Mouse (Mus musculus): ENCODE data around the gene A730071L15Rik. TPM values are rescaled to one million over a fixed set of nuclear protein-coding genes. Genes with fewer than 3 reads are reported as not detected.

The A730071L15Rik gene
- polyA plus RNA-seq, 1 experiment = 0.74 TPM

DNA sequence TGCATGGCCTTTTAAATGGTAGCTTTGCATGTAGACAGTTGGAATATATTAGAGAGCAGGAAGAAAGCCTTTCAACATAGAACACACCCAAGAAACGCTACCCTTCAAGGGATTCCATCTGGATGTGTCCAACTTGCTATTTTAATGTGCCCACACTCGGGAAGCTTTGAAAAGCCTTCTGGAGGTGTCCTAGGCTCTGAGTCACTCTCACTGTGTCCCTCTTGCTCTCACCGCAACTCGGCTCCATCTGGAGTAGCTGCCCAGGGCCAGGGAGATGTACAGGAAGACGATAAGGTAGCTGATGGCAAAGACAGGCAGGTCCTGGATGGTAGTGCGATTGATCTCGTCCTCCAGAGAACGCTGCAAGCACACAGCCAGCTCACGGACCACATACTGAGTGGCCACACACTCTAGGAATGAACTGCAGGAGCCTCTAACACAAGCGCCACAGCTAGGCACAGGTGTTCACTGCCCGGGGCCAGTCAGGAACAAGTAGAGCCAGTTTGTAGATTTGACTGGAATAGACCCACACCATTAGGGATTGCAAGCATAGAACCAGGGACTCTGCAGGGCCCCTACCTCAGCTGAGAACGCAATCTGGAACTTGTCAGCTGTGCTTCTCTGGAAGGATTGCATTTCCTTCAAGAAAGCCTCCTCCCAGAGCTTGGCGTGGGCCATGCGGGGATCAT lies 24.9 kb downstream of the A730071L15Rik start:
- TF ChIP-seq CTCF (IDR thresholded peaks at IDR 0.05; ENCODE audit: control insufficient read depth, insufficient read depth, insufficient replicate concordance, low read depth, low read length) = no peak
- no peak for TF ChIP-seq POLR2A (IDR thresholded peaks at IDR 0.05; ENCODE audit: control insufficient read depth, low read depth, low read length)
- no peaks in the 10 kb centered on the region for H3K36me3 ChIP-seq (ENCODE audit: control insufficient read depth, insufficient read depth, low read length)
- no peaks in the 10 kb centered on the region for H3K4me1 ChIP-seq (ENCODE audit: control insufficient read depth, insufficient read depth, low read length)
- no peaks in the 10 kb centered on the region for H3K27me3 ChIP-seq (ENCODE audit: control insufficient read depth, insufficient read depth, low read length)
- H3K27ac ChIP-seq (ENCODE audit: control insufficient read depth, insufficient read depth, low read depth, low read length) = no peak overlapping the region
- no peak overlapping the region for H3K4me3 ChIP-seq (ENCODE audit: control insufficient read depth, low read depth, low read length)

DNA sequence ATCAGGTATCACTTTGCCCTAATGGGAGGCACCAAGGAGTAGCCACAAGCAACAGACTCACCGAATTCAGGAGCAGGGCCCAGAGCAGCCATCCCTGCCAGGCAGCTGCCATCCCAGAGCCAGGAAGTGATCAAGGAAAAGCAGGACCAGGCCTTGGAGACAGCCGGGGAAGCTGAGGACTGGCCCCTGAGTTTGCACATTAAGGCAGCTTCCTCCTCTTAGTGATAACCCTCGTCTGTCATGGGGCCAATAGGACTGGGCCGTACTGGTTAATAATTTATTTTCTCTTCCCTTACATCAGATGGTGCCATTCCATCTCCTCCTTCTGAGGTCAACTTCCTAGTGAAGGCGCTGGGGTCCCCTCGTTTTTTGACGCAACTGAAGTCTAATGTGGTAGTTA lies 30.2 kb downstream of the A730071L15Rik start, which contains the start of gene Npc1l1:
TSS of gene Npc1l1 (minus strand) at position 132 of the 400 bp plus-strand sequence.
- H3K4me3 ChIP-seq (ENCODE audit: control insufficient read depth, low read depth, low read length) = no peak within 1 kb of the TSS
- H3K27me3 ChIP-seq (ENCODE audit: control insufficient read depth, insufficient read depth, low read length) = no peaks in the 10 kb centered on the region
- TF ChIP-seq POLR2A (IDR thresholded peaks at IDR 0.05; ENCODE audit: control insufficient read depth, low read depth, low read length) = no peak
- no peak for TF ChIP-seq CTCF (IDR thresholded peaks at IDR 0.05; ENCODE audit: control insufficient read depth, insufficient read depth, insufficient replicate concordance, low read depth, low read length)
- no peak within 1 kb of the TSS for H3K27ac ChIP-seq (ENCODE audit: control insufficient read depth, insufficient read depth, low read depth, low read length)
- H3K4me1 ChIP-seq (ENCODE audit: control insufficient read depth, insufficient read depth, low read length) = no peaks in the 10 kb centered on the region
- no peaks in the 10 kb centered on the region for H3K36me3 ChIP-seq (ENCODE audit: control insufficient read depth, insufficient read depth, low read length)

DNA sequence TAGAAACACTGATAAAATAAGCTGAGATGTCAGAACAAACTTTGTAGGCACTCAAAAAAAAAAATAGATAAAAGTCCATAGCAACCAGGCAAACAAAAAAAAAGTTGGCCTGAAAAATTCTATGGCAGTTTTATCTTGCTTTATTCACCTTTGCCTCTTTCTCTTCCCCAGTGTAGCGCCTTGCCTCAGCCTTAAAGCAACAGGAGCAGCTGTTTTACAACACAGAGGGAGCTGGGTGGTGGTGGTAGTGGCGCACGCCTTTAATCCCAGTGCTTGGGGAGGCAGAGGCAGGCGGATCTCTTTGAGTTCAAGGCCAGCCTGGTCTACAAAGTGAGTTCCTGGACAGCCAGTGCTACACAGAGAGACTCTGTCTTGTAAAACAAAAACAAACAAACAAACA lies 33.2 kb downstream of the A730071L15Rik start:
- no peak for TF ChIP-seq CTCF (IDR thresholded peaks at IDR 0.05; ENCODE audit: control insufficient read depth, insufficient read depth, insufficient replicate concordance, low read depth, low read length)
- TF ChIP-seq POLR2A (IDR thresholded peaks at IDR 0.05; ENCODE audit: control insufficient read depth, low read depth, low read length) = no peak
- Histone ChIP-seq H3K27ac (ENCODE audit: control insufficient read depth, insufficient read depth, low read depth, low read length) (no peak overlapping the region), H3K4me1 (ENCODE audit: control insufficient read depth, insufficient read depth, low read length) (no peaks in the 10 kb centered on the region), H3K27me3 (ENCODE audit: control insufficient read depth, insufficient read depth, low read length) (no peaks in the 10 kb centered on the region), H3K4me3 (ENCODE audit: control insufficient read depth, low read depth, low read length) (no peak overlapping the region), H3K36me3 (ENCODE audit: control insufficient read depth, insufficient read depth, low read length) (no peaks in the 10 kb centered on the region)

DNA sequence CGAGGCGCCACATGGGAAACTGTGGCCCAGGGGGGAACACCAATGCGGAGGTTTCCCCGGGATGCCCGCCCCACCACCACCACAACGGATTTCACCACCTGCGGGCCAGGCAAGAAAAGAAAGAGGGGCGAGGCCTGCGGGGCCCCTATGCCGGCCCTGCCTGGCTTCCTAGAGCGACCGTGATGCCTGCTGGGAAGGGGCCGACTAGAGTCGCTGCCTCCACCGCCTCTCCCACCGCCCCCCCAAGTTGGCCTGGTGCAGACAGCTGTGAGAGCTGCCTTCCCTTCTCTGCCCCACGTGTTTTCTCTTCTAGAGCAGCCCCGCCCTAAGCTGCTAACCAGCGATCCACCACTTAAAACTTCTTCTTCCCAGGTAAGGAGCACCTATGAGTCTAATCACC lies 44.9 kb downstream of the A730071L15Rik start:
- TF ChIP-seq CTCF (IDR thresholded peaks at IDR 0.05; ENCODE audit: control insufficient read depth, insufficient read depth, insufficient replicate concordance, low read depth, low read length) (no peak), POLR2A (IDR thresholded peaks at IDR 0.05; ENCODE audit: control insufficient read depth, low read depth, low read length) (no peak)
- H3K27ac ChIP-seq (ENCODE audit: control insufficient read depth, insufficient read depth, low read depth, low read length) = no peak overlapping the region
- H3K4me3 ChIP-seq (ENCODE audit: control insufficient read depth, low read depth, low read length) = no peak overlapping the region
- H3K4me1 ChIP-seq (ENCODE audit: control insufficient read depth, insufficient read depth, low read length) = no peaks in the 10 kb centered on the region
- H3K36me3 ChIP-seq (ENCODE audit: control insufficient read depth, insufficient read depth, low read length) = no peaks in the 10 kb centered on the region
- H3K27me3 ChIP-seq (ENCODE audit: control insufficient read depth, insufficient read depth, low read length) = no peaks in the 10 kb centered on the region

Other genes with a start within 250 kb of the A730071L15Rik start
- gene Gck, start 249.9 kb upstream of the A730071L15Rik start, polyA plus RNA-seq (2012; rRNA removed) = 5.0 and 6.6 TPM in 2 replicates
- gene Ykt6, start 244.3 kb upstream of the A730071L15Rik start, polyA plus RNA-seq (2012; rRNA removed) = 31.7 and 33.7 TPM in 2 replicates
- 3.4 and 3.5 TPM in 2 replicates for gene Camk2b, start 133.7 kb upstream of the A730071L15Rik start, polyA plus RNA-seq (2012; rRNA removed)
- gene Nudcd3, start 386 bp downstream of the A730071L15Rik start, polyA plus RNA-seq (2012; rRNA removed) = 21.7 and 23.5 TPM in 2 replicates
- gene Npc1l1, start 30.1 kb downstream of the A730071L15Rik start, polyA plus RNA-seq (2012; rRNA removed) = 0.63 and 0.64 TPM in 2 replicates
- 30.8 and 31.3 TPM in 2 replicates for gene Ddx56, start 67.7 kb downstream of the A730071L15Rik start, polyA plus RNA-seq (2012; rRNA removed)
- gene Tmed4, start 74.8 kb downstream of the A730071L15Rik start, polyA plus RNA-seq (2012; rRNA removed) = 92.6 and 102 TPM in 2 replicates
- 87.1 and 90.1 TPM in 2 replicates for gene Ogdh, start 91.6 kb downstream of the A730071L15Rik start, polyA plus RNA-seq (2012; rRNA removed)
- gene Zmiz2, start 189.0 kb downstream of the A730071L15Rik start, polyA plus RNA-seq (2012; rRNA removed) = 159 and 160 TPM in 2 replicates
- gene Ppia, start 215.4 kb downstream of the A730071L15Rik start, polyA plus RNA-seq (2012; rRNA removed) = 609 and 709 TPM in 2 replicates
- gene H2afv, start 244.4 kb downstream of the A730071L15Rik start, polyA plus RNA-seq (2012; rRNA removed) = 26.2 and 30.5 TPM in 2 replicates

Measured in testis, adult 2 months (tissue).